Mouse (Mus musculus): ENCODE data around the gene Cd300lf. TPM values are rescaled to one million over a fixed set of nuclear protein-coding genes. Genes with fewer than 3 reads are reported as not detected.

Gene Cd300lf
- under 1 TPM; 0.44 to 0.48 TPM for total RNA-seq (2021)

- no peak for DNase-seq (ENCODE audit: low spot score in 2 of 2)
- intact Hi-C loops (cut with DNase I), result no loop called here
Measured at GRCm38 (mm10) chr11:115133800-115134199, at the start of gene Cd300lf. TSS of gene Cd300lf (minus strand) at chr11:115133992.

GRCm38 (mm10) chr11:115181913-115182638 is 48.3 kb upstream of the Cd300lf start:
- peak; percentile 55 to 66 for DNase-seq (ENCODE audit: low spot score in 2 of 2)
- intact Hi-C loops (cut with DNase I), result loop anchor here (1.0 kb wide), 1 partner anchor 21 kb away; no protein-coding TSS in a partner anchor

DNA sequence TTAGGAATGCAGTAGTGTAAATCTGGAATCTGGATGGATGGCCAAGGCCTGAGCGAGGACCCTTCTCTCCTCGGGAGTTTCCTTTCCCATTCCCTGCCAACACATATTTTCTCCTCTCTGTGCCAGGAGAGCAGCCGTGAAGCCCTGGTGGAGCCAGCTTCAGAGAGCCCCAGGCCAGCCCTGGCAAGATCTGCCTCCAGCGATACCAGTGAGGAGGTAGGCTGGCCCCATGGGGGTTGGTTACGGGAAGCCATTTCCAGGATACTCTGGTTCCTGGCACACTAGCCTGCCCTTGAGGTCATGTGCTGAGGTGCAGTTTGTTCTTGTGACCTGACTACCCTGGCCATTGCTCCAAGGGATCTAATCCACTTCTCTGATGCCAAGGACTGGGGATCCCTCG is 46.1 kb upstream of the Cd300lf start:
- intact Hi-C loops (cut with DNase I), result no loop called here

DNA sequence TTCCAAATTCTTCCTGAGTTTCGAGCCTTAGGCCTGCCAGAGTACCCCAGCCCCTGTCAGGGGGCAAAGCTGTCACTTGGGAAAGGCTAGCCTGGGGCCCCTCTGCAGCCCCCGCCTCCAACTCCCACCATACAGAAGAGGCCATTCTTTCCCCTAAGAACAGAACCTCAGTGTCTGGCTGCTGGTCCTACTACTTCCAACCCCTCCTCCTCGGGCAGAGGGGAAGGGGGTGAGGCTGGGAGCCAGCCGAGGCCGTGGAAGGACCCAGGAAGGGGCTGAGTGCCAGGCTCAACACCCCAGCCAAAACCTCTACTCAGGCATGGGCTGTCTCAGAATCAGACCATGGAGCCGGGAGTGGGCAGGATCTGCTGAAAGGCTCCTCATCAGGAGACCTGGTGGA is 45.4 kb upstream of the Cd300lf start:
- DNase-seq (ENCODE audit: low spot score in 2 of 2), result no peak
- intact Hi-C loops (cut with DNase I), result no loop called here

More for the DNA sequence above, 46.1 kb upstream of the Cd300lf start:
- DNase-seq (ENCODE audit: low spot score in 2 of 2), result no peak

- DNase-seq (ENCODE audit: low spot score in 2 of 2), result no peak
- intact Hi-C loops (cut with DNase I), result no loop called here
Measured at GRCm38 (mm10) chr11:115178766-115179165, 45.0 kb upstream of the Cd300lf start.

- no peak for DNase-seq (ENCODE audit: low spot score in 2 of 2)
- intact Hi-C loops (cut with DNase I), result no loop called here
Measured at GRCm38 (mm10) chr11:115177559-115178195, 43.9 kb upstream of the Cd300lf start.

DNA sequence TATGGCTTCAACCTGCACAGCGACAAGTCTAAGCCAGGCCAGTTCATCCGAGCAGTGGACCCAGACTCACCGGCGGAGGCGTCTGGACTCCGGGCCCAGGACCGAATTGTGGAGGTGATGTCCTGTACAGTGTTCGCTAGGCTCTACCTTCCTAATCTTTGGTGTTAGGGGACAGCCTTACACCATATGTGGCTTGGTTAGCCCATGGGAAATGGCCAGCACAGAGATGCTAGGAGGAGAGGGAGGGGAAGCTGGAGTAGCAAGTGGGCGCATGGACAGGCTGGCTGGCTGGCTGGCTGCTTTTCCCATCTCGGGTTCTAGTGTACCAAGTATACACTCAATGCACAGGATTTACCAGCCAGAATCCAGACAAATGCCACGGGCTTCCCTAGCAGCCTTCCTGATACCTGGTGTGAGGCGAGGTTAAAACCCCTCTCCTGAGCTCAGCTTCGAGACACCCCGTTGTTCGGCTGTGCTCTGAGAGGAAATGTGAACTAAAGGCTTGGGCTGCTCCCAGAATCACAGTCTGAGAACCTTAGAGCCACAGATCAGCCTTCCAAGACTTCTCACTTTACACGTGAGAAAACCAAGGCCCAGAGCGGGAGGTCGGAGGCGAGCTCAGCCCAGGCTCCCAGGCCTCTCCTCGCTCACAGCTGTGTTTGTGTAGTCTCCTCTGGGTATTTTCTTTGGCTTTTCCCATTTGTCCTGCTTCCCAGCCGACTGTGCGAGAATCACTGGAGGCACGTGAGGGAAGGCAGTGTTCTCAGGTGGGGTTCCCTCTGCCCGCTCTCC is 42.8 kb upstream of the Cd300lf start:
- DNase-seq (ENCODE audit: low spot score in 2 of 2), result no peak
- intact Hi-C loops (cut with DNase I), result no loop called here

GRCm38 (mm10) chr11:115173549-115174339 is 40.0 kb upstream of the Cd300lf start:
- DNase-seq (ENCODE audit: low spot score in 2 of 2), result no peak
- intact Hi-C loops (cut with DNase I), result no loop called here

GRCm38 (mm10) chr11:115172825-115173287 is 39.1 kb upstream of the Cd300lf start:
- intact Hi-C loops (cut with DNase I), result no loop called here

DNA sequence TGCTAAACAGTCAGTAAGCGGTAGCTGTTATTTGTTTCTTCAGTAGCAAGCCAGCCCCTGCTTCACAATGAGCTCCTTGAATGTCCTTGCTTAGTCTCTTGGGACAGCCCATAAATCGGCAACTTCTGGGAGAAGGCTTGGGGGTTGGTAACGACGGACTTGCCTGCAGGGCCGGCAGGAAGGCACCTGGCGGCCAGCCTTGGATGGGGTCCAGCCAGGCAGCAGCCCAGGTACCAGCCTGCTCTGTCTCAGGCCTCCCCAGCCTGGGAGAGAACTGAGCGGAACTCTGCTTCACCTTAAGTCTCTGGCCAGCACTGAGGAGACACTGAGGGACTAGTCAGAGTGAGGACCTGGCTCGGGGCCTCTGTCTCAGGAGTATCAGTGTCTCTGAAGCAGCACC is 37.3 kb upstream of the Cd300lf start:
- intact Hi-C loops (cut with DNase I), result no loop called here
- no peak for DNase-seq (ENCODE audit: low spot score in 2 of 2)

More at GRCm38 (mm10) chr11:115172825-115173287, 39.1 kb upstream of the Cd300lf start:
- no peak for DNase-seq (ENCODE audit: low spot score in 2 of 2)

GRCm38 (mm10) chr11:115169430-115169829 is 35.6 kb upstream of the Cd300lf start:
- intact Hi-C loops (cut with DNase I), result no loop called here
- DNase-seq (ENCODE audit: low spot score in 2 of 2), result no peak

- intact Hi-C loops (cut with DNase I), result no loop called here
- no peak for DNase-seq (ENCODE audit: low spot score in 2 of 2)
Measured at GRCm38 (mm10) chr11:115167631-115168249, 33.9 kb upstream of the Cd300lf start.

DNA sequence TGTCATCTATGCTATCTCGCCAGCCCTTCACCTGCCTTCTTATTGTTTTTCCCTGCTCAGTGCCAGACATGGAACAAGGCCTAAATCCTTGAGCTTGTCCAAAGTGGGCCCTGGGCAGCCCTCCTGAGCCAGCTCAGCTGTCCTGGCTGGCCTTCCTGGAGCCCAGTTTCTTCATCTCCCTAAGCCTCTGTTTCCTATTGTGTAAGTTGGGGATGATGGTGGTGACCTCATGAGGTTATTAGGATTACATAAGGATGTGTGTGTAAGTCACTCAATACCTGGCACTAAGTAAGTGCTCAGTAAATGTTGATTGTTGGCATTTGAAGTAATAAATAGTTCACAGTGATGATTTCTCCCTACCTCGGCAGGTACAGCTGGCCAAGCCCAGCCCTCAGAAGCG is 33.0 kb upstream of the Cd300lf start:
- no peak for DNase-seq (ENCODE audit: low spot score in 2 of 2)
- intact Hi-C loops (cut with DNase I), result no loop called here

GRCm38 (mm10) chr11:115164976-115165374 is 31.2 kb upstream of the Cd300lf start:
- intact Hi-C loops (cut with DNase I), result no loop called here
- no peak for DNase-seq (ENCODE audit: low spot score in 2 of 2)

- DNase-seq (ENCODE audit: low spot score in 2 of 2), result no peak
- intact Hi-C loops (cut with DNase I), result no loop called here
Measured at GRCm38 (mm10) chr11:115164341-115164975, 30.7 kb upstream of the Cd300lf start.

DNA sequence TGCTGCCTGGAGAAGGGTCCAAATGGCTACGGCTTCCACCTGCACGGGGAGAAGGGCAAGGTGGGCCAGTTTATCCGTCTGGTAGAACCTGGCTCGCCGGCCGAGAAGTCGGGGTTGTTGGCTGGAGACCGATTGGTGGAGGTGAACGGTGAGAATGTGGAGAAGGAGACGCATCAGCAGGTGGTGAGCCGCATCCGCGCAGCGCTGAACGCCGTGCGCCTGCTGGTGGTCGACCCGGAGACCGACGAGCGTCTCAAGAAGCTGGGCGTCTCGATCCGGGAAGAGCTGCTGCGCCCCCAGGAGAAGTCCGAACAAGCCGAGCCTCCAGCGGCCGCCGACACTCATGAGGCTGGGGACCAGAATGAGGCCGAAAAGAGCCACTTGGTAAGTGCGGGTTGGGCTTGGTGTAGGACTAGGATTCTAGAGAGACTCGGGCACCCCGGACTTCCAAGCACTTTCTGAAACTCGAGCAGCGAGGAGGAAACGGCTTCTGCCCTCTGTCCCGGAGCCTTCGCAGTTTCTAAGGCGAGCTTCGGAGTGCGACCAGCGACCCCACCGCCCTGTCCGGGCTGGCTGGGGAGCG is 29.9 kb upstream of the Cd300lf start:
- intact Hi-C loops (cut with DNase I), result no loop called here
- DNase-seq (ENCODE audit: low spot score in 2 of 2), result no peak

GRCm38 (mm10) chr11:115162832-115163480 is 29.2 kb upstream of the Cd300lf start, which contains the start of gene Slc9a3r1:
TSS of gene Slc9a3r1 (plus strand) at chr11:115163341.
- intact Hi-C loops (cut with DNase I), result no loop called here
- peak; percentile 87 to 90 for DNase-seq (ENCODE audit: low spot score in 2 of 2)

- intact Hi-C loops (cut with DNase I), result no loop called here
- no peak for DNase-seq (ENCODE audit: low spot score in 2 of 2)
Measured at GRCm38 (mm10) chr11:115162205-115162601, 28.4 kb upstream of the Cd300lf start.

Measured in left cerebral cortex, postnatal 36 days (tissue).